Mouse (Mus musculus) adrenal gland, postnatal 36 days (tissue): ENCODE results near the gene Ptcd2. TPM values are rescaled to one million over a fixed set of nuclear protein-coding genes. Genes with fewer than 3 reads are reported as not detected.

Source experiments
- DNase-seq, 2 experiments: peaks; one replicate each; pipeline ENCODE4 v3.0.0; 2021; ENCODE audit warnings: mixed read lengths in 1 of 2
- total RNA-seq, 2 experiments: library from RNA; stranded (reverse); gene quantifications; 2 replicates each; pipeline ENCODE4 v1.2.3; 2021

Gene Ptcd2
- total RNA-seq, 2 experiments from 2014 or later, result 26.7 to 41.3 TPM

DNA sequence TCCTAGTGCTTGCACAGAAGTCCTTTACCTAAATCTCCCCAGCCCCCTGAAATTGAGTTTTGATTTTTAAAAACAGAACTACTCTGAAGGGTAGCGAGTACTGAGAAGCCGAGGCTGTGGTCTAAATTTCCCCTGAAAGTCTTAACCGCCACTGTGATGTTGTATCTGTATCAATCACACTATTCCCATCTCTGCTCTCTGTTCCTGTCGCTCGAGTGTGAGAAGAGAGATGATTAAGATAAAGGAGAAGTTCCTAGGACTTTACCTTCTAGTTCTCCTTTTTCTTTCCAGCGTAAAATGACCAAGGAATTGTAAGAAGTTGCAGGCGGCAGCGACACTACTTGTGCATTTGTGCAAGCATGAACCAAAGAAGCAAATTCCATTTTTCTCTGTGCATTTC lies 38.3 kb downstream of the Ptcd2 start:
- no peak for DNase-seq

DNA sequence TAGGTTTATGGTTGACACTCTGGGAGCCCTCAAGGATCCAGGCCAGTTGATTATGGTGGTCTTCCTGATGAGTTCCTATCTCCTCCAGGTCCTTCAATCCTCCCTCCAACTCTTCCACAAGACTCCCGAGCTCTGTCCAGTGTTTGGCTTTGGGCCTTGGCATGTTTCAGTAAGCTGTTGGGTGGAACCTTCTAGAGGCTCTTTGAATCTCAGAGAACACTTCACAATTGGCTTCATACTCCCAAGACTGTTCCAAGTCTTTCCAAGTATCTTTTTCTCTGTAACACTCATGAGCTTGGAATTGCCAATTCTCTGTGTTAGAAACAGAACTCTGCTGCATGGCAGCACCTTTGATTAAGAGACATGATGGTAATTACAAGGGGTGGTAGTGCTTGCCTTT lies 39.3 kb downstream of the Ptcd2 start:
- DNase-seq, result no peak

DNA sequence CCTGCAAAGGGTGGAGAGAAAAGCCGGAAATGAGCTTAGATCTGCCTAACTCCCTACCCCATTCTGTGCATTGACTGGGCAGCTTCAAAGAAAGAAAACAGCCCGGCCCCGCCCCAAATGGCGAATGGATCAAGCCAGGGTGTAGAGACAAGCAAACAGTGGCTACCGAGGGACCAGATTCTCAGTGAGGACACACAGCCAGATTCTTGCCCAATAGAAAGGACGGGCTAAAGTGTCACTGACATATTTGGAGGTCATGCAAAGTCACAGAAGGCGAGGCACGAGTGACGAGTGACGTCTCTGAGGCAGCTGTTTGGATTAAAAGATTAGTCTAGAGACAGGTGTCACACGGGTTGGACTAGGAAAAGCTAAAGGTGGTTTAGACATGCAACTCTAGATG lies 40.1 kb downstream of the Ptcd2 start:
- DNase-seq, result peak; percentile 46 to 60

DNA sequence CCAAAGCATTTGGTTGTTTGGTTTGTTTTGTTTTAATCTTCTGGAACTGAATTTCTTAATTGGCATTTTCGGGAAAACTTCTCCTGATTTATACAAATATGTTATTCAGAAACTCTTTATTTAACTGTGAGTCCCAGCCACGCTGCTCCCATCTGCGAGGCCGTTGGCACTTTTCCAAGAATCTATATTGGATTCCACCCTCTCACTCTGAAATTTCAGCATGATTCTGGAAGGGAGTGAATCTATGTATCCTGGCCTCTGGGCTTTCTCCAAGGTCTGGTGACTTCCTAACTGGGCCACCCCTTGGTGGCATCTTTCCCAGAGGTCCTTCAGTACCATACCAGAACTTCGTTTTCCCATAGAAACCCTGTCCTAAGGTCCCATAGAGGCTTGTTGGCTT lies 40.7 kb downstream of the Ptcd2 start:
- no peak for DNase-seq

DNA sequence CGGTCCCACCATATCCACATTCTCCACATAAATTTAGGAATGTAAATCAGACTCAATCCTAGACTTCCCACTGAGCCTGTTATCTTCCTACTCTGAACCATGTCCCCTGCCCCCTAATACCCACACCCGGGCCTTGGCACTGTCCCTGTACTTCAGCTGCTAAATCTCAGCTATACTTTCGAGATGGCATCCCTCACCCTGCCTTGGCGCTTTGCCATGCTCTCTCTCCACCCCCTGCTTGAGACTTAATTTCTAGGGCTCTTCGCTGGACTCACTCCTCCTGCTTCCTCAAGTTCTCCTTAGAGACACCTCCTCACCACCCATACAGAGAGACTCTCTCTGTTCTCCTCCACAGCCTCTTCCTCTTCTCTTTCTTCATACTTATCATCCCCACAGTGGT lies 44.6 kb downstream of the Ptcd2 start:
- no peak for DNase-seq

DNA sequence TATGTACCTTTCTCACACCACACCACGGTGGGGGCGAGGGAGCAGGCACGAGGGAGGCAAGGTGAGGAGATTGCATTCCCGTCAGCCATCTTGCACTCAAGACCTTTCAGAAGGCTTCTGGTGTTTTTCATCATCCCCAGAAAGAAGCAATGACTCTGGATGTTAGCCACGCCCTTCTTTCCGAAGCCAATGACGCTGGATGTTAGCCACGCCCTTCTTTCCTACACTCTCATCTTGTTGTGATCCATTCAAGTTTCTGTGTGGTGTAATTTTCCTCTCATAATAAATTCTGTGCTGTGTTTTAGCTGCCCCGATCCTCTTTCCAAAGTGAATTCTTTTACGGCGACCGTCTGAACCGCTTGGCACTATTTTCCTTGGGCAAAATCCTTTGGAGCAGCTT lies 50.3 kb downstream of the Ptcd2 start:
- no peak for DNase-seq

DNA sequence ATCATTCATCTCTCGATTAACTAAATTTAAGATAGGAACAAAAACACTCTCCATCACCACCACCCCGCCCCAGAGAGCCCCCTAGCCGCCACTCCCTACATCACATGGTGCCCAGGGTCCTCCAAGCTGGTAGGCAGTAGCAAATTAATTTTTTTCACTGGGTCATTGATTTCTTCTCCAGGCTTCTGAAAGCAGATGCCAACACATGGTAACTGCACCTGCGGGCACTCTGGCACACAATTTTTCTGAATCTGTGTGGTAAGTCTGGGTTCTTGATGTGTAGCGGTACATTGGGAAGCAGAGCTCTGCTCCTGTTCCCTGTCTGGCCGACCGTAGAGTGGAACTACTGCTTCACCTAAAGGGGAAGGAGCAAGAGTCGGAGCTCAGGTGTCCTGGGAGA lies 53.7 kb downstream of the Ptcd2 start:
- DNase-seq, result no peak

DNA sequence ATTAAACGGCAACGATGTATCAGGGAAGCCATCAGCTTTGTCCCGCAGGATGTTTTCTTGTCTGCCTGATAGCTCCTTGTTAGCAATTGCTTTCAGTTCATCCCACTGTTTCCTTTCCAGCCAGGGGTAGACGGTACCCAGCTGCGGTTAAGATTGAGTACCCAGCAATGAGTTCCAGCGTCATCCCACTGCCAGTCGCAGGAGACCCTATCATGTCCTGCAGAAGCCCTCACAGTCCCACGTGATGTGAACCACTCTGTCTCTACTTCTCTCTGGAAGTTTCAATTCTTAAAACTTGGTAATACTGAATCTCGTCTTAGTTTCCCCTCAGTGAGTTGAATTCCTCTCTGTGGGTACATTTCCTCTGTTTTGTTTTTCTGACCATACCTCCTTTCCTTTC lies 56.7 kb downstream of the Ptcd2 start:
- DNase-seq, result no peak

DNA sequence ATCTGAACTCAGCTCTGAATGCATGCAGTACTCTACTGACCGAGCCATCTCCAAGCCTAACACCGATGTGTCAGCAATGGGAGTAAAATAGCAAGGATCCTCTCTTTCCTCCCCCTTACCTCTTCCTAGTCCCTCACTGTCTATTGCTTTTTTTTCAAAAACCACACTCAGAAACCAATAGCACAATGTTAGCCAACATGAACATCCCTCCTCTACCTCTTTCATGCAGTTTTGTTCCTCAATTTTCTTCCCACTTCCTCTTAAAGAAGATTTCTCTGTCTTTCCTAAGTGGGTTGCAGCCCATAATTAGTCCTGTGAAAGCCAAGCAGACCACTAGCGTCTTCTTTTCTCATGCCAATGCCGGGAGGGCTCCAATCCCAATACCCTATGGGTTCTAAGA lies 57.3 kb downstream of the Ptcd2 start:
- DNase-seq, result no peak

DNA sequence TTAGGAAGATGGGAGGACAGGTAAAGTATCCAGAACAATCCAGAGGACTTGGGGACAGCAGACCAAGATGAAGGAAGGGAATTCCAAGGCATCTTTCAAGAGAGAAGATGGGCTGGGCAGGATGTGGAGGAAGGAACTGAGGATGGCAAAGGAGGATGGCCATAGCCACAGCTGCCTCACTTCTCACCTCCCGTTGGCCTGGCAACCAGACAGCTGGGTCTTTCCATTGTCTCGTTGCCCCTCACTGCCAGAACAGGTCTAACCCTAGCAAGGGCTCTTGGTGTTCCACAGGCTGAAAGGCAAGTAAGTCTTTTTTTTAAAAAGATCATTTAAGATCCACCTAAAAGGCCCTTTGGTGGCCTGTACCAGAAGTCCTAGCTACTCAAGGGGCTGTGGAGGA lies 59.3 kb downstream of the Ptcd2 start:
- no peak for DNase-seq

DNA sequence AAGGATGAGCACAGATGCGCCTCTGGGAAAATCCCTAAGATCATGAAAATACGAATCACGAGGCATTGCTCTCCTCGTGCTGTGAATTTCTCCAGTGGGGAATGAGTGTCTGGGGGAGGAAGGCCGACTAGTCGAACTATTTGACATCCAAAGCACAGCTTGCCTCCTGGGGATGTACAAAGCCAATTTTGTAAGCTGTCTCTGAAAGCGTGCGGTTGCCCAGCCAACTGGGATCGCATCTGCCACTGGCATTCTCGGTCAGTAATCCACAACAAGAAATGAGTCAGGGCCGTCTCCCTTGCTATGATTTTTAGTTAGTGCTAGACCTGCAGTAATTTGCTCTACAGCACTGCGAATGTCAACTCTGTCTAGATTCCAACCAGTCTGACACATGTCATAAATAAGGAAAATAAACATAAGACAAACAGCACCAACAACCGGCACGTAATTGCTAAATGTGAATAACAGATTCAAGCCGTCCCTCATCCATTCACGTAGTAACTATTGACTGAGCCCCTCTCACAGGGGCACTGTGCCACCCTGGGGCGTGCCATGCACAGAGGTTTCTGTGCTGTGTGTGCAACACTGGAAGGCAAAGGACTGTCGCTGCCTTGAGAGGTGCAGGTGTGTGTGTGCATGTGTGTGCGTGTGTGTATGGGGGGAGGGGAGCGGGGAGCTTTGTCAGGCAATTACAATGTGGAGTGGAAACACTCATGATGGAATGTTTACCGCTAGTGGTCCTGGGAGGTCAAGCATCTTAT lies 59.9 kb downstream of the Ptcd2 start:
- no peak for DNase-seq

DNA sequence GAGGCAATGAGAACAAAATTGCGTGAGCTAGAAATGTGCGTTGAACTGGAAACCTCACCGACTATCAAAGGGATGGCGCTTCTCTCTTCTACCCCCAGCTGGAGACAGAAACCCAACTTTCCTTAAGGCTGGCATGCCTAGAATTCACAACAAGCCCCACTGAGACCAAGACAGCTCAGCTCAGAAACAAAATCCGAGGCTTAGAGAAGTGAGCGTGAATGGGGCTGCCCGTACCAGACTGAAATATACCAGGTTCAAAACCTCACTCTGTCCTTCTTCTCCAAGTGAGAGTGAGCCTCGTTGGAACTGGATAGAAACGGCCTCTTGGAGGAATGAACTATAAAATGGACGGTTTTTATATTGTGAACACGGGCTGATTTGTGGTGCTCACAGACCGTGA lies 60.6 kb downstream of the Ptcd2 start:
- DNase-seq, result no peak

DNA sequence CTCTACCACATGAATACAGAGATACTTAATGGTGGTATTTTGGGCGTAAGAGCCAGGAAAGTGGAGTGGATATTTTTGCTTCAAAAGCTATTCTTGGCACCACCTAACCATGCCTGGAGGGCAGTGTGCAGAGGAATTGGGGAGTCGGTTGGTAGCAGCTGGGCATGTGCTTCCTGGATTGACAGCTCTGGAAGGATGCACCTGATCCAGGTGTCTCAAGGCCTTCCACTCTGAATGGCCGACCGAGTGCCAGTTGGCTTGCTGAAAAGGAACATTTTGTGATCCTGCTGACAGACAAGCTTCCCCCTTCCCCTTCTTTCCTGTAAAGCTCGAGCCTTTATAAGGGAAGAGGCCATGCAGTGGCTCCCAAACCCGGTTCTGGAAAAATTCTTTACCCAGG lies 61.5 kb downstream of the Ptcd2 start:
- no peak for DNase-seq

DNA sequence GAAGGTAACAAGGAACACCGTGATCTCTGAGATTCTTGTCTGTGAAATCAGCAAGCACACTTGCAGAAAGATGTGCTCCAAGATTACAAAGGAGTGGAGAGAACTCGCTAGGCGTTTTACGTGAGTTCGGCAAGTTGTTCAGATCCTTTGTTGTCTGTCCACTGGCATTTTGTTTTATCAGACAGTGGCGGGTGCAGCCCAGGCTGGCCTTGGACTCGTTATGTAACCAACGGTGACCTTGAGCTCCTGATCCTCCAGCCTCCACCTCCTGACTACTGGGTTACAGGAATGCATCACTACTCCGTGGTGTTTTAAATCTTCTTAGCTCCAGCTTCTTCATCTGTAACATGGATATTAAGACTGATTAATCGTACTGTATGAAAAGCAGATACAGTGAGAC lies 65.2 kb downstream of the Ptcd2 start:
- DNase-seq, result peak; percentile 84 to 85

DNA sequence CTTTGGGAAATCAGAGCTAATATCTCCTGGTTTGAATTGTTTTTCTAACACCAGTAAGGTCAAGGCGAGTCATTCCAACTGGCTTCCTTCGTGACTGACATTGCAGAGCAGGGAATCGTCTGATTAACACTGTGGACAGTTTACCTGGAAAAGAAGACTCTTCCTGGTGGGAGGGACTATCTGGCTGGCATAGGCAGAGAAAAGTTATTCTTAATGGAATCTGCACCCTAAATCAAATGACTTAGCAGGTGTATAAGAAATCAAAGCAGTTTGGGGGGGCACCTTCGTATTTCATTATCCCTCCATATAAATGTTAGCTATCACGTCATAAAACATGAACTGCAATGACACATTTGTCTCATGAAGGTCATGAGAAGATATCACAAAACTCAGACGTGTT lies 66.0 kb downstream of the Ptcd2 start:
- no peak for DNase-seq

DNA sequence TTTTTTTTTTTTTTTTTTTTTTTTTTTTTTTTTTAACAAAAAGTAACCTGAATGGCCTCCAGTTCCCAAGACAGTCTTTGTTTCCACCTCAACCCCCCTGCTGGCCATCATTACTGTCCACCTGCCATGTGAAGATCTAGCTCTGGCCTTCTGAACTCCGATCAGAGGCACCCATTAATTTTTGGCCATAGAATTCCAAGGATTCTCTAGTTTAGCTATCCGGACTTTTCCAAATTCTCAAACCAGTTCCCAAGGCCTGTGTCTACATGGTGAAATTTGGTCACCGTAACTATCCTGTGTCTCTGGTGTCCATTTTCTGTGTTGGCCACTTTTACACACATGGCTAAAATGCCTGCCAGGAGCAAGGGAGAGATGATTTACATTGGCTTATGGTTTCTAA lies 67.0 kb downstream of the Ptcd2 start:
- no peak for DNase-seq

DNA sequence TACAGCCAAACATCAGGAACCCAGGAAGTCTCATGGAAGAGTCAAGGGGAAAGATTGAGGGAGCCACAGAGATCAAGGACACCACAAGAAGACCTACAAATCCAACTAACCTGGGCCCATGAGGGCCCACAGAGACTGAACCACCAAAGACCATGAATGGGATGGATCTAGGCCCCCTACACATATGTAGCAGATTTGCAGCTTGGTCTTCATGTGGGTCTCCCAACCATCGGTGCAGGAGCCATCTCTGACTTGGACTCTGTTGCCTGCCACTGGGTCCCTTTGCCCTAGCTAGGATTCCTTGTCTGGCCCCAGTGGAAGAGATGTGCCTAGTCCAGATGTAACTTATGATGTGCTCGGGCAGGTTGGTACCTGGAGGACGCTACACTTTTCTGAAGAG lies 72.5 kb downstream of the Ptcd2 start:
- DNase-seq, result no peak

Other genes with a start within 250 kb of the Ptcd2 start
- gene Zfp366, start 159.9 kb downstream of the Ptcd2 start, total RNA-seq, result 10 to 100 TPM in 1 of 2 experiments, 1 to 10 TPM in 1; 3.4 to 10.1 TPM
- 10 to 100 TPM; 43.8 to 51.0 TPM for gene Mrps27, start 81 bp upstream of the Ptcd2 start, total RNA-seq
- 100 to 1,000 TPM in 1 of 2 experiments, 10 to 100 TPM in 1; 65.1 to 216 TPM for gene Map1b, start 171.8 kb upstream of the Ptcd2 start, total RNA-seq